Mouse (Mus musculus): ENCODE results near the gene Ctnnbl1.

Gene Ctnnbl1

GRCm38 (mm10) chr2:157795627-157796423 lies 58.6 kb downstream of the Ctnnbl1 start:
- DNase-seq: no peak

GRCm38 (mm10) chr2:157799533-157799932 lies 62.3 kb downstream of the Ctnnbl1 start:
- DNase-seq: no peak

- no peak for DNase-seq
Measured at GRCm38 (mm10) chr2:157800288-157800687, 63.1 kb downstream of the Ctnnbl1 start.

- DNase-seq: no peak
Measured at GRCm38 (mm10) chr2:157800746-157801501, 63.7 kb downstream of the Ctnnbl1 start.

GRCm38 (mm10) chr2:157801505-157802357 lies 64.5 kb downstream of the Ctnnbl1 start:
- DNase-seq: no peak

GRCm38 (mm10) chr2:157802666-157803065 lies 65.5 kb downstream of the Ctnnbl1 start:
- DNase-seq: no peak

GRCm38 (mm10) chr2:157804388-157804787 lies 67.2 kb downstream of the Ctnnbl1 start:
- DNase-seq: no peak

- no peak for DNase-seq
Measured at GRCm38 (mm10) chr2:157805091-157805490, 67.9 kb downstream of the Ctnnbl1 start.

- no peak for DNase-seq
Measured at GRCm38 (mm10) chr2:157807076-157807475, 69.9 kb downstream of the Ctnnbl1 start.

- DNase-seq: peak in 1 of 2 experiments; percentile 4
Measured at GRCm38 (mm10) chr2:157807621-157808367, 70.6 kb downstream of the Ctnnbl1 start.

GRCm38 (mm10) chr2:157808368-157808923 lies 71.2 kb downstream of the Ctnnbl1 start:
- no peak for DNase-seq

GRCm38 (mm10) chr2:157809341-157809740 lies 72.1 kb downstream of the Ctnnbl1 start:
- no peak for DNase-seq

GRCm38 (mm10) chr2:157810749-157811148 lies 73.5 kb downstream of the Ctnnbl1 start:
- DNase-seq: no peak

- no peak for DNase-seq
Measured at GRCm38 (mm10) chr2:157813121-157813520, 75.9 kb downstream of the Ctnnbl1 start.

- DNase-seq: no peak
Measured at GRCm38 (mm10) chr2:157814116-157814964, 77.1 kb downstream of the Ctnnbl1 start.

GRCm38 (mm10) chr2:157814965-157815283 lies 77.7 kb downstream of the Ctnnbl1 start:
- no peak for DNase-seq

GRCm38 (mm10) chr2:157817672-157818071 lies 80.5 kb downstream of the Ctnnbl1 start:
- DNase-seq: no peak

GRCm38 (mm10) chr2:157818576-157819320 lies 81.5 kb downstream of the Ctnnbl1 start:
- peak; percentile 23 to 57 for DNase-seq

- DNase-seq: no peak
Measured at GRCm38 (mm10) chr2:157819401-157819800, 82.2 kb downstream of the Ctnnbl1 start.

- DNase-seq: no peak
Measured at GRCm38 (mm10) chr2:157821259-157821658, 84.1 kb downstream of the Ctnnbl1 start.
